Mouse (Mus musculus): Measurements from ENCODE around the gene Evi5l. TPM values are rescaled to one million over a fixed set of nuclear protein-coding genes. Genes with fewer than 3 reads are reported as not detected.

The Evi5l gene
- polyA plus RNA-seq, 1 experiment from 2014 or later = 12.5 TPM

GRCm38 (mm10) chr8:4226739-4227347, 60.5 kb downstream of the Evi5l start, which contains the start of gene Lrrc8e:
Lrrc8e (plus strand) TSS chr8:4226827.
- Histone ChIP-seq H3K4me1 (replicated peaks; ENCODE audit: control insufficient read depth, insufficient read depth, low read length) (peaks cover 5% of the 10 kb centered on the region; the same call in 1 of the 2 replicates), H3K4me3 (ENCODE audit: low read depth, low read length) (peak within 1 kb of the TSS; percentile 28), H3K4me2 (peak within 1 kb of the TSS; percentile 54), H3K36me3 (ENCODE audit: control insufficient read depth, insufficient read depth, low read length) (no peaks in the 10 kb centered on the region), H3K9ac (ENCODE audit: low read depth, low read length) (0 out of 2 replicates have a peak within 1 kb of the TSS, but pooled peaks have one; percentile 12), H3K9me3 (ENCODE audit: control insufficient read depth, low read length) (no peaks in the 10 kb centered on the region), H3K27ac (ENCODE audit: low read depth, low read length) (no peak within 1 kb of the TSS), H3K27me3 (replicated peaks; ENCODE audit: control insufficient read depth, insufficient read depth, low read length) (peaks cover 40% of the 10 kb centered on the region)
- WGBS = 6% methylated on average over 32 of the region's 33 CpGs
- no peak for DNase-seq (ENCODE audit: low spot score)
- peak; percentile 74 for ATAC-seq (replicated peaks; ENCODE audit: low FRiP score)

DNA sequence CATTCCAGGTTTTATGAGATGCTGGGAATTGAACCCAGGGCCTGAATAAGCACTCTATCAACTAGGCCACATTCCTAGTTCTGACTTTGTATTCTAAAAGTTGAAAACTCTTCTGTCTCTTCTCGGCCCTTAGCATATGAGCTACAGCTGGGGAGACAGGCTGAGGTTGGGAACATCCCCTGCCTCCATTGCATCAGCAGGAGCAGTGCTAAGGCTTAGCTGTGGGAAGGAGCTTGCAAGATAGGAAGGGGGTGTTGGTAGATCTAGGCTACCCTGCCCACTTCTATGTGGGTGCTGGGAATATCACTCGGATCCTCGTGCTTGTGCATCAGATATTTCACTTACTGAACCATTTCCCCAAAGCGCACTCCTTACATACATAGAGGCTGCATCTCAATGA, 61.6 kb downstream of the Evi5l start:
- H3K36me3 ChIP-seq (ENCODE audit: control insufficient read depth, insufficient read depth, low read length) = no peaks in the 10 kb centered on the region
- H3K4me2 ChIP-seq = no peak overlapping the region
- ATAC-seq (replicated peaks; ENCODE audit: low FRiP score) (no peak), DNase-seq (ENCODE audit: low spot score) (no peak)
- no peaks in the 10 kb centered on the region for H3K9me3 ChIP-seq (ENCODE audit: control insufficient read depth, low read length)
- H3K27me3 ChIP-seq (replicated peaks; ENCODE audit: control insufficient read depth, insufficient read depth, low read length) = peaks cover 40% of the 10 kb centered on the region
- peaks cover 5% of the 10 kb centered on the region; the same call in 1 of the 2 replicates for H3K4me1 ChIP-seq (replicated peaks; ENCODE audit: control insufficient read depth, insufficient read depth, low read length)
- H3K27ac ChIP-seq (ENCODE audit: low read depth, low read length) = no peak overlapping the region
- H3K9ac ChIP-seq (ENCODE audit: low read depth, low read length) = no peak overlapping the region
- no peak overlapping the region for H3K4me3 ChIP-seq (ENCODE audit: low read depth, low read length)
- WGBS = 83% methylated on average over 4 of the region's 4 CpGs

DNA sequence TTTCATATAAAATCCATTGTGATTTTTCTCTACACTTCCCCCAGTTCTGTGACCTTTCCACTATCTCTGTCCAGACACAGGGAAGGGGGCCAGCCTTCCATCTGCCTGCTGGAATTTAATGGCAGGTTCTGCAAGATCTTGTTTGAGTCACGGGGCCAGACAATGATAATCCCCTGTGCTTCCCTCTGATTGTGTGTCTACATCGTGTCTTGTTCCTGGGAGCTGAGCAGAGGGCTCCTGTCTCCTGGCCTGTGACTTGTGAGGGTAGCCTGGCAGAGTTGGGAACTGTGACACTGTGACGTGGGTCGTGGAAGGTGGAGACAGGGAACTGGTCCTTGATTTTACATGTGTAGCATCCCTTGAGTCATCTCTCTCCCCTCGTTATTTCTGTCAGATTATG, 63.4 kb downstream of the Evi5l start:
- DNase-seq (ENCODE audit: low spot score) (no peak), ATAC-seq (replicated peaks; ENCODE audit: low FRiP score) (no peak)
- Histone ChIP-seq H3K4me2 (no peak overlapping the region), H3K27ac (ENCODE audit: low read depth, low read length) (no peak overlapping the region), H3K9me3 (ENCODE audit: control insufficient read depth, low read length) (no peaks in the 10 kb centered on the region), H3K4me1 (replicated peaks; ENCODE audit: control insufficient read depth, insufficient read depth, low read length) (peaks cover 5% of the 10 kb centered on the region; the same call in 1 of the 2 replicates), H3K36me3 (ENCODE audit: control insufficient read depth, insufficient read depth, low read length) (no peaks in the 10 kb centered on the region), H3K9ac (ENCODE audit: low read depth, low read length) (no peak overlapping the region), H3K4me3 (ENCODE audit: low read depth, low read length) (no peak overlapping the region), H3K27me3 (replicated peaks; ENCODE audit: control insufficient read depth, insufficient read depth, low read length) (peaks cover 29% of the 10 kb centered on the region)
- WGBS = 61% methylated on average over 5 of the region's 5 CpGs

DNA sequence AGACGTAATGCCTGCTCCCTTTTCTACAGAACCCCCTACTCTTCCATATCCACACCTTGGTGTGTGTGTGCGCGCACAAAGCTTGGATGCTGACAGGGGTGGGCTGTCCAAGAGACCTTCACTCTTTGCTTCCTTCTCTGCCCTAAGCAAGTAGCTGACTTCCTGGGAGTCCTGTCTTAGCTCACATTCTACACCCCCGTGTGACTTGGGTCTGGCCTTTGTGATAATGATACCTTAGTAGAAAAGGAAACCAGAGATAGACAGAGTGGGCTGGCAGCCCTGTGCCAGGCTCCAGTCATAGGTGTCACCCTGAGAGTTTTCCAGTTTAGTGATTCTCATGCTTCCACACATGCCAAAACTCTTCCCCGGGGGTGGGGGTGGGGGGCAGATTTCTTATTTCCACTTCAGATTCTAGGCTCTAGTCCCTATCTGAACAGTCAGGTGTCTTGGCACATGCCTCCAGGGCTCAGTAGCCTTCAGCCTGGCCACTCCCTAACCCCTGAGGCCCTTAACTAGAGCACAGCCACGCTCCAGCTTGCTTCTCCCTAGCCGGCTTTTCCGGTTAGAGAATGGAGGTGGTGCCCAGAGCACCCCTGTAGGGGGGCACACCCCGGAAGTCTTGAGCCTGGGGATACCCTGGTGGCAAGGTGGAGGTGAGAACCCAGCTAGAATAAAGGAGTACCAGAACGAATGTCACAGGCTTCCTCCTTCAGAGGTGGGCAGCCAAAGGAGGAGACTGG, 64.4 kb downstream of the Evi5l start:
- Histone ChIP-seq H3K4me1 (replicated peaks; ENCODE audit: control insufficient read depth, insufficient read depth, low read length) (peaks cover 5% of the 10 kb centered on the region; the same call in 1 of the 2 replicates), H3K27ac (ENCODE audit: low read depth, low read length) (no peak overlapping the region), H3K4me3 (ENCODE audit: low read depth, low read length) (no peak overlapping the region), H3K4me2 (no peak overlapping the region), H3K9ac (ENCODE audit: low read depth, low read length) (no peak overlapping the region), H3K27me3 (replicated peaks; ENCODE audit: control insufficient read depth, insufficient read depth, low read length) (peaks cover 25% of the 10 kb centered on the region), H3K36me3 (ENCODE audit: control insufficient read depth, insufficient read depth, low read length) (no peaks in the 10 kb centered on the region), H3K9me3 (ENCODE audit: control insufficient read depth, low read length) (no peaks in the 10 kb centered on the region)
- 50% methylated on average over 10 of the region's 10 CpGs for WGBS
- ATAC-seq (replicated peaks; ENCODE audit: low FRiP score) (0 out of 2 replicates have a peak, but pooled peaks have one; percentile 34), DNase-seq (ENCODE audit: low spot score) (no peak)

GRCm38 (mm10) chr8:4237814-4238433, 71.6 kb downstream of the Evi5l start:
- peak overlapping the region; percentile 90 for H3K9ac ChIP-seq (ENCODE audit: low read depth, low read length)
- peak overlapping the region; percentile 69 for H3K4me3 ChIP-seq (ENCODE audit: low read depth, low read length)
- H3K27ac ChIP-seq (ENCODE audit: low read depth, low read length) = peak overlapping the region; percentile 95
- peak overlapping the region; percentile 80 for H3K4me2 ChIP-seq
- H3K4me1 ChIP-seq (replicated peaks; ENCODE audit: control insufficient read depth, insufficient read depth, low read length) = peaks cover 15% of the 10 kb centered on the region
- no peaks in the 10 kb centered on the region for H3K9me3 ChIP-seq (ENCODE audit: control insufficient read depth, low read length)
- 19% methylated on average over 15 of the region's 15 CpGs for WGBS
- H3K27me3 ChIP-seq (replicated peaks; ENCODE audit: control insufficient read depth, insufficient read depth, low read length) = no peaks in the 10 kb centered on the region
- DNase-seq (ENCODE audit: low spot score) = peak; percentile 74
- H3K36me3 ChIP-seq (ENCODE audit: control insufficient read depth, insufficient read depth, low read length) = peaks cover 2% of the 10 kb centered on the region; the same call in 1 of the 2 replicates
- no peak for ATAC-seq (replicated peaks; ENCODE audit: low FRiP score)

DNA sequence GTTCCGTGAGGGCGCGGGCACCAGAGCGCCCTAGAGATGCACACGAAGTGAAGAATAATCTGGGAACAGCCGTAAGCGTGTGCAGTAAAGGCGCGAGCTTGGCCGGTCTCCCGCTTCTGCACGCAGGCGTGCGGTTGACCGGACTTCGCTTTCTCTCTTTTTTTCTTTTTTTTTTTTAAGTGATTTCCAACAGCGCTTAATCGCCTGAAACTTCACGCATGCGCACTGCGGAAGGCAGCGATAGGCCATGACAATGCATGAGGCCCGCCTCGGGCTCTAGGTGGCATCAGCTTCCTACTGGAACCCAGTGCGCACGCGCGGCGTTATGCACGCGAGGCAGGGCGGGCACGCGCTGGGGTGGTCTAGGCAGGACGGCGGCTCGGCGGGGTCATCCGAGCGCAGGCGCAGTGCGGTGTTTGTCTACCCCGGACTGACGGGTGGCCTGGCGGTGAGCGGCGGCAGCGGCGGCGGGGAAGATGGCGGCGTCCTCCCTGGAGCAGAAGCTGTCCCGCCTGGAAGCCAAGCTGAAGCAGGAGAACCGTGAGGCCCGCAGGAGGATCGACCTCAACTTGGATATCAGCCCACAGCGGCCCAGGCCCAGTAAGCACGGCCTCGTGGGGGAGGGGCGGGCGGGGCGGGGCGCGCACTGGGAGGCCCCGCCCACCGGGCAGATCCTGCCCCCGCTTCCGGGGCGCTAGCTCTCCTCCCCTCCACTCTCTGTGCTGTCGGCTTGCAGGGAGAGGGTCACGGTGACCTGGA, 72.2 kb downstream of the Evi5l start, which contains the start of the genes Map2k7 and Gm49320:
Gene Map2k7 (plus strand): TSS at position 307 of the 759 bp plus-strand sequence.
Gene Gm49320 (plus strand): TSS at position 432 of the 759 bp plus-strand sequence.
- Histone ChIP-seq H3K9ac (ENCODE audit: low read depth, low read length) (peak within 1 kb of the TSS; percentile 90), H3K36me3 (ENCODE audit: control insufficient read depth, insufficient read depth, low read length) (peaks cover 6% of the 10 kb centered on the region), H3K9me3 (ENCODE audit: control insufficient read depth, low read length) (no peaks in the 10 kb centered on the region), H3K4me2 (peak within 1 kb of the TSS; percentile 80), H3K4me3 (ENCODE audit: low read depth, low read length) (peak within 1 kb of the TSS; percentile 69), H3K27me3 (replicated peaks; ENCODE audit: control insufficient read depth, insufficient read depth, low read length) (no peaks in the 10 kb centered on the region), H3K27ac (ENCODE audit: low read depth, low read length) (peak within 1 kb of the TSS; percentile 95), H3K4me1 (replicated peaks; ENCODE audit: control insufficient read depth, insufficient read depth, low read length) (peaks cover 15% of the 10 kb centered on the region)
- ATAC-seq (replicated peaks; ENCODE audit: low FRiP score) (peak; percentile 92), DNase-seq (ENCODE audit: low spot score) (peak; percentile 100)
- WGBS = under 1% methylated on average over 70 of the region's 71 CpGs

- Histone ChIP-seq H3K27ac (ENCODE audit: low read depth, low read length) (peak overlapping the region; percentile 95), H3K27me3 (replicated peaks; ENCODE audit: control insufficient read depth, insufficient read depth, low read length) (no peaks in the 10 kb centered on the region), H3K36me3 (ENCODE audit: control insufficient read depth, insufficient read depth, low read length) (peaks cover 13% of the 10 kb centered on the region), H3K4me3 (ENCODE audit: low read depth, low read length) (peak overlapping the region; percentile 69), H3K9ac (ENCODE audit: low read depth, low read length) (peak overlapping the region; percentile 61), H3K9me3 (ENCODE audit: control insufficient read depth, low read length) (no peaks in the 10 kb centered on the region), H3K4me2 (peak overlapping the region; percentile 80), H3K4me1 (replicated peaks; ENCODE audit: control insufficient read depth, insufficient read depth, low read length) (peaks cover 15% of the 10 kb centered on the region)
- peak; percentile 33 for ATAC-seq (replicated peaks; ENCODE audit: low FRiP score)
- WGBS = 11% methylated on average over 19 of the region's 19 CpGs
- DNase-seq (ENCODE audit: low spot score) = no peak
Observed at GRCm38 (mm10) chr8:4239193-4239890, 73.0 kb downstream of the Evi5l start.

All from liver, embryonic 11.5 days (tissue).